Mouse (Mus musculus) stomach, postnatal 0 days (tissue): ENCODE results near the gene Atp2b1.

Source experiments
- CTCF ChIP-seq: IDR thresholded peaks from 2 replicates; pipeline ENCODE4 v1.5.1; 2016; ENCODE audit warnings: antibody characterized with exemption, low read depth, mild to moderate bottlenecking, moderate library complexity
- EP300 ChIP-seq: optimal IDR thresholded peaks from 2 replicates; pipeline ENCODE3; 2016; ENCODE audit warnings: antibody characterized with exemption

DNA sequence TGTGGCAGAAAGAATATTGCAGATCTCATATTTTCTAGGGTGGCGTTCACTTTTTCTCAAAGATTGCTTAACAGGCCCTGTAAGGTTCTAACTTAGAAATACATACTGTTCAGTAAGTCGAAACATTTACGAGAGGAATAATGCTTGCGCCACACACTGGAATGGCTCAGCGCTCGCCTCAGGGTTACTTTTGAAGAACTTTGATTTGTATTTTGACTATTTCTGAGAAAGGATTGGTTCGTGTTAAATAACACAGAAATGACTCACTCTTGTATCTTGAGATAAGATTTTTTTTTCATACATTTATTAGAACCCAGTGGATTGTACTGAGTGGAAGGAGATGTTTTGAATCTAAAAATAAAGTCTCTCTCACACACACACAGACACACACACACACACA lies 135.9 kb downstream of the Atp2b1 start:
- TF ChIP-seq EP300 (no peak), CTCF (no peak)
